8 mouse cellular contexts compared by ENCODE assay signal in the genomic region with DNA sequence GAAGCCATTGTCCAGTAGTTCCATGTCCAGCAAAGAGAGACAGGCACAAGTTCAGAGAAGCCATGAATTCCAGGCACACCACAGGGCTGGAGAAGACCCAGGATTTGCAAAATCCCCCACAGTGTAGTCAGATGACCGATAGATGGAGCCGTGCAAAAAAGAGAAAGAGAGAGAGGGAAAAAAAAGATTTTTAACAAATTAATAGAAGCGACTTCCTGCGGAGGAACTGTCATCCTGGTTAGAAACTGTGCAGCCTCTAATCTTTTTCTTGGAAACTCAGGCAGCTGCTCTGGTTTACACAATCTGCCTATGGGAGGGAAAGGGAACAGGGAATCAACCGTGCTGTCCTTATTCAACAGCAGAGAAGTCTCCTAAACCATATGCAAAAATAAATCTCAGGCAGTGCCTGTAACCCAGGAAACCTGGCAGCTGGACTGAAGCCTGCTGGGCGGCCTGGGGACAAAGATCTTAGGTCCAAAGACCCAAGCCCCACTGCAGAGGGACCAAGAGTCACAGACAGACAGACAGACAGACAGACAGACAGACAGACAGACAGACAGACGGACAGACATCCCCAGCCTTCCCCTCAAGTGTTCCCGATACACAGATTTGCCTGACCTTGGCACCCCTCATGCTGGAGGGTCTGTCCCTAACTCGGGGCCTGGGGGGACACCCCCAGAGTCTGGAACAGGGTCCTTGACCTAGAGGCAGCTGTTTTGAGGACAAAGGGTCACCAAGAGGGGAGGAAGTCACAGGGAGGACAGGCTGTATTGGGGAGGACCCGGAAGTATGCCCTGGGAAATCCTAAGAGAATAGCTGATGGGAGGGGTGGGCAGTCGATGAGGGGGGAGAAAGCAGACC. TPM values are rescaled to one million over a fixed set of nuclear protein-coding genes. Genes with fewer than 3 reads are reported as not detected.
DNase-seq lines count a peak whose midpoint lies in the region; ATAC-seq and TF ChIP-seq lines count a peak whose summit lies in the region.

No protein-coding gene starts in this region.

- intact Hi-C loops in heart, adult 2 months (cut with DNase I): loop anchor here (1.0 kb wide), 1 partner anchor 9 kb away; the partner anchor contains the start of gene Camk2n1
- intact Hi-C loops in heart, postnatal 25 days (cut with DNase I): no loop called here

- peak overlapping the region; percentile 44; the same call in 1 of the 2 replicates for H3K27ac ChIP-seq in heart, adult 2 months
- H3K27ac ChIP-seq in heart, embryonic 11.5 days (ENCODE audit: low read depth, low read length): peak overlapping the region; percentile 50
- H3K27ac ChIP-seq in stomach, embryonic 16.5 days (ENCODE audit: low read length): peak overlapping the region; percentile 98

- peak; percentile 13; the same call in 1 of the 2 replicates for ATAC-seq in common myeloid progenitor, adult 5-6 weeks (replicated peaks; ENCODE audit: low read depth, poor library complexity, severe bottlenecking)
- ATAC-seq in heart, embryonic 11.5 days (replicated peaks; ENCODE audit: insufficient number of reproducible peaks, low FRiP score, low TSS enrichment): no peak
- peak; percentile 45 for ATAC-seq in stomach, embryonic 16.5 days (ENCODE audit: insufficient read depth, low FRiP score)

- H3K4me3 ChIP-seq in heart, adult 2 months: no peak overlapping the region
- H3K4me3 ChIP-seq in heart, embryonic 11.5 days (ENCODE audit: low read depth, low read length): 0 out of 2 replicates have a peak overlapping the region, but pooled peaks have one; percentile 3
- no peak overlapping the region; the same call in 1 of the 2 replicates for H3K4me3 ChIP-seq in stomach, embryonic 16.5 days (replicated peaks; ENCODE audit: low read length)

- H3K9ac ChIP-seq in heart, adult 2 months (ENCODE audit: low read depth, low read length): 0 out of 2 replicates have a peak overlapping the region, but pooled peaks have one; percentile 32
- no peak overlapping the region for H3K9ac ChIP-seq in heart, embryonic 11.5 days (ENCODE audit: low read depth, low read length)
- H3K9ac ChIP-seq in stomach, embryonic 16.5 days (ENCODE audit: low read length): peak overlapping the region; percentile 26

- no peak for TF ChIP-seq POLR2A in heart, adult 2 months (IDR thresholded peaks at IDR 0.05; ENCODE audit: insufficient read depth, low read depth, low read length)

- no peaks in the 10 kb centered on the region for H3K36me3 ChIP-seq in heart, adult 2 months (ENCODE audit: control insufficient read depth, insufficient read depth, low read length)
- H3K36me3 ChIP-seq in heart, embryonic 11.5 days (ENCODE audit: control insufficient read depth, insufficient read depth, low read length): no peaks in the 10 kb centered on the region
- H3K36me3 ChIP-seq in stomach, embryonic 16.5 days (ENCODE audit: control insufficient read depth, insufficient read depth, low read length): no peaks in the 10 kb centered on the region

- no peaks in the 10 kb centered on the region for H3K9me3 ChIP-seq in heart, embryonic 11.5 days (replicated peaks; ENCODE audit: control insufficient read depth, low read length)
- H3K9me3 ChIP-seq in stomach, embryonic 16.5 days (replicated peaks; ENCODE audit: control insufficient read depth, low read length): no peaks in the 10 kb centered on the region

- no peaks in the 10 kb centered on the region for H3K79me2 ChIP-seq in heart, adult 2 months (replicated peaks; ENCODE audit: control insufficient read depth, insufficient read depth, low read length)

- 6% methylated on average over 11 of the region's 11 CpGs for WGBS in heart, adult 2 months
- WGBS in heart, embryonic 11.5 days (ENCODE audit: insufficient replicate concordance): 5% methylated on average over 11 of the region's 11 CpGs
- WGBS in stomach, embryonic 16.5 days: 3% methylated on average over 11 of the region's 11 CpGs

- no peaks in the 10 kb centered on the region for H3K27me3 ChIP-seq in heart, adult 2 months (ENCODE audit: control insufficient read depth, insufficient read depth, low read length)
- peaks cover 53% of the 10 kb centered on the region for H3K27me3 ChIP-seq in heart, embryonic 11.5 days (ENCODE audit: control insufficient read depth, insufficient read depth, low read length)
- no peaks in the 10 kb centered on the region for H3K27me3 ChIP-seq in stomach, embryonic 16.5 days (ENCODE audit: control insufficient read depth, insufficient read depth, low read length)

- DNase-seq in heart, adult 2 months: peak in 1 of 2 experiments; percentile 35
- DNase-seq in heart, postnatal 25 days (ENCODE audit: low spot score): no peak
- DNase-seq in kidney, postnatal 10 days: peak; percentile 74
- DNase-seq in lung, postnatal 4 days: peak; percentile 44 to 59
- DNase-seq in spleen, adult 18-20 months: no peak

- TF ChIP-seq CTCF in heart, adult 2 months (IDR thresholded peaks at IDR 0.05): peak; percentile 58

- TF ChIP-seq EP300 in heart, adult 2 months (IDR thresholded peaks at IDR 0.05; ENCODE audit: insufficient read depth, low read depth, low read length): no peak

- peak overlapping the region; percentile 54 for H3K4me2 ChIP-seq in heart, embryonic 11.5 days
- H3K4me2 ChIP-seq in stomach, embryonic 16.5 days (ENCODE audit: low read depth, low read length): peak overlapping the region; percentile 47

- peaks cover 13% of the 10 kb centered on the region for H3K4me1 ChIP-seq in heart, adult 2 months (ENCODE audit: control insufficient read depth, insufficient read depth, low read length)
- peaks cover 20% of the 10 kb centered on the region for H3K4me1 ChIP-seq in heart, embryonic 11.5 days (ENCODE audit: control insufficient read depth, insufficient read depth, low read length)
- H3K4me1 ChIP-seq in stomach, embryonic 16.5 days (ENCODE audit: control insufficient read depth, insufficient read depth, low read length): peaks cover 36% of the 10 kb centered on the region

RNA-seq across cellular contexts. Expression of gene Camk2n1, which starts 9.1 kb away (rescaled TPM):
- total RNA-seq in heart, adult 2 months (2021): 10 to 100 TPM; 12.0 to 12.7 TPM
- polyA plus RNA-seq in heart, adult 2 months (2012; rRNA removed): 6.9 and 7.1 TPM in 2 replicates
- total RNA-seq in heart, postnatal 25 days (2021): 10 to 100 TPM in 1 of 2 experiments, 1 to 10 TPM in 1; 9.6 to 11.2 TPM
- 0.10 TPM in 1 of 2 replicates, not detected in the other for total RNA-seq in common myeloid progenitor, adult 5-6 weeks (2017)
- polyA plus RNA-seq in heart, embryonic 11.5 days (2014; fragmentation: Nextera tagmentation; extraction: Ambion mirVana): 1.2 and 1.4 TPM in 2 replicates
- 2.8 and 3.2 TPM in 2 replicates for polyA plus RNA-seq in stomach, embryonic 16.5 days (2015; fragmentation: Nextera tagmentation; extraction: Ambion mirVana)

RNA-seq across cellular contexts. Expression of gene Mul1, which starts 28.7 kb away (rescaled TPM):
- total RNA-seq in heart, adult 2 months (2021): 10 to 100 TPM; 75.0 to 75.5 TPM
- polyA plus RNA-seq in heart, adult 2 months (2012; rRNA removed): 25.3 and 32.9 TPM in 2 replicates
- total RNA-seq in heart, postnatal 25 days (2021): 10 to 100 TPM; 68.1 to 79.0 TPM
- 4.7 and 7.3 TPM in 2 replicates for total RNA-seq in common myeloid progenitor, adult 5-6 weeks (2017)
- polyA plus RNA-seq in heart, embryonic 11.5 days (2014; fragmentation: Nextera tagmentation; extraction: Ambion mirVana): 16.1 and 18.2 TPM in 2 replicates
- polyA plus RNA-seq in stomach, embryonic 16.5 days (2015; fragmentation: Nextera tagmentation; extraction: Ambion mirVana): 18.6 and 22.2 TPM in 2 replicates

Comparison
In these comparisons a context has a peak if more than half of its experiments do, and no peak if none do; other contexts are left out.
1. DNase-seq: peak in kidney, postnatal 10 days (single experiment) and lung, postnatal 4 days (2 of 2); none in heart, postnatal 25 days (single experiment) and spleen, adult 18-20 months (0 of 2).
2. H3K27ac ChIP-seq: peak in every context shown above with its lines; median percentile 98 in stomach, embryonic 16.5 days; 50 in heart, embryonic 11.5 days; 44 in heart, adult 2 months.